Comparison of ENCODE assay signal across 8 mouse cellular contexts in genomic region chr11:119249011-119249410, GRCm38 (mm10). TPM values are rescaled to one million over a fixed set of nuclear protein-coding genes. Genes with fewer than 3 reads are reported as not detected.
DNase-seq lines count a peak whose midpoint lies in the region; ATAC-seq and TF ChIP-seq lines count a peak whose summit lies in the region.

No protein-coding gene starts in this region.

- H3K9me3 ChIP-seq in forebrain, postnatal 0 days (ENCODE audit: low read length): no peaks in the 10 kb centered on the region
- H3K9me3 ChIP-seq in intestine, embryonic 16.5 days (ENCODE audit: control insufficient read depth, low read length): no peaks in the 10 kb centered on the region
- no peaks in the 10 kb centered on the region for H3K9me3 ChIP-seq in liver, embryonic 14.5 days (ENCODE audit: control insufficient read depth, low read length)

- no peaks in the 10 kb centered on the region for H3K27me3 ChIP-seq in forebrain, postnatal 0 days (ENCODE audit: insufficient read depth, low read length)
- no peaks in the 10 kb centered on the region for H3K27me3 ChIP-seq in intestine, embryonic 16.5 days (replicated peaks; ENCODE audit: control insufficient read depth, insufficient read depth, low read length)
- no peaks in the 10 kb centered on the region for H3K27me3 ChIP-seq in liver, embryonic 14.5 days (ENCODE audit: control insufficient read depth, insufficient read depth, low read length)

- no peak overlapping the region for H3K27ac ChIP-seq in forebrain, postnatal 0 days (ENCODE audit: low read depth, low read length)
- H3K27ac ChIP-seq in intestine, embryonic 16.5 days (ENCODE audit: low read length): no peak overlapping the region
- H3K27ac ChIP-seq in liver, embryonic 14.5 days: no peak overlapping the region

- WGBS in forebrain, postnatal 0 days: 29% methylated on average over 6 of the region's 6 CpGs
- 29% methylated on average over 6 of the region's 6 CpGs for WGBS in intestine, embryonic 16.5 days
- WGBS in liver, embryonic 14.5 days (ENCODE audit: insufficient replicate concordance): 18% methylated on average over 6 of the region's 6 CpGs

- peak; percentile 75 for DNase-seq in CD4-positive, CD25-positive, alpha-beta regulatory T cell, adult 2 months (ENCODE audit: low read depth, low spot score)
- DNase-seq in 416B (ENCODE audit: low read depth): peak; percentile 86
- DNase-seq in c-Kit-positive CD71-positive TER-119-positive erythroid progenitor cells, embryonic 14.5 days (ENCODE audit: low spot score): peak; percentile 62
- DNase-seq in forebrain, postnatal 0 days: peak; percentile 64
- peak in 1 of 3 experiments; percentile 56 for DNase-seq in liver, embryonic 14.5 days (ENCODE audit: low read depth in 3 of 3, low spot score in 3 of 3)
- peak; percentile 91 for DNase-seq in retina, embryonic 14.5 days (ENCODE audit: low spot score)

- H3K9ac ChIP-seq in forebrain, postnatal 0 days: no peak overlapping the region
- H3K9ac ChIP-seq in intestine, embryonic 16.5 days (ENCODE audit: low read depth, low read length): no peak overlapping the region
- H3K9ac ChIP-seq in liver, embryonic 14.5 days (replicated peaks): no peak overlapping the region

- ATAC-seq in CD4-positive, CD25-positive, alpha-beta regulatory T cell, adult 4 months: no peak
- 0 out of 2 replicates have a peak, but pooled peaks have one; percentile 42 for ATAC-seq in forebrain, postnatal 0 days
- ATAC-seq in intestine, embryonic 16.5 days: peak; percentile 61
- ATAC-seq in liver, embryonic 14.5 days (ENCODE audit: insufficient read depth): peak; percentile 40; the same call in 1 of the 2 replicates

- no peaks in the 10 kb centered on the region; the same call in 1 of the 2 replicates for H3K36me3 ChIP-seq in forebrain, postnatal 0 days (ENCODE audit: insufficient read depth)
- H3K36me3 ChIP-seq in intestine, embryonic 16.5 days (ENCODE audit: control insufficient read depth, insufficient read depth, low read length): no peaks in the 10 kb centered on the region
- no peaks in the 10 kb centered on the region for H3K36me3 ChIP-seq in liver, embryonic 14.5 days (replicated peaks; ENCODE audit: control insufficient read depth, insufficient read depth, low read depth)

- TF ChIP-seq CTCF in forebrain, postnatal 0 days (IDR thresholded peaks at IDR 0.05; ENCODE audit: low read depth): peak; percentile 61
- TF ChIP-seq CTCF in liver, embryonic 14.5 days (IDR thresholded peaks at IDR 0.05; ENCODE audit: low read depth): peak; percentile 68

- no peak for TF ChIP-seq EP300 in liver, embryonic 14.5 days (IDR thresholded peaks at IDR 0.05; ENCODE audit: low read depth)

- H3K4me3 ChIP-seq in forebrain, postnatal 0 days (ENCODE audit: low read depth, low read length): no peak overlapping the region
- H3K4me3 ChIP-seq in intestine, embryonic 16.5 days (ENCODE audit: low read length): no peak overlapping the region
- no peak overlapping the region for H3K4me3 ChIP-seq in liver, embryonic 14.5 days (ENCODE audit: insufficient read depth in 1 of 2, low read depth in 2 of 2, low read length in 2 of 2)

- no peak overlapping the region for H3K4me2 ChIP-seq in forebrain, postnatal 0 days (ENCODE audit: low read depth)
- no peak overlapping the region for H3K4me2 ChIP-seq in intestine, embryonic 16.5 days (ENCODE audit: low read depth, low read length)
- no peak overlapping the region for H3K4me2 ChIP-seq in liver, embryonic 14.5 days (ENCODE audit: low read depth)

- 0 out of 2 replicates have a peak, but pooled peaks cover 7% of the 10 kb centered on the region for H3K4me1 ChIP-seq in forebrain, postnatal 0 days (ENCODE audit: insufficient read depth)
- H3K4me1 ChIP-seq in intestine, embryonic 16.5 days (ENCODE audit: control insufficient read depth, insufficient read depth, low read length): peaks cover 12% of the 10 kb centered on the region
- peaks cover 0 to 5% of the 10 kb centered on the region in 2 experiments; a peak in 1 of 4 replicates for H3K4me1 ChIP-seq in liver, embryonic 14.5 days (replicated peaks; ENCODE audit: control insufficient read depth in 2 of 2, insufficient read depth in 2 of 2, low read length in 1 of 2)

RNA-seq across cellular contexts. Expression of gene Gaa, which starts 18.7 kb away (rescaled TPM):
- 10 to 100 TPM; 11.5 to 27.8 TPM for polyA plus RNA-seq in CD4-positive, CD25-positive, alpha-beta regulatory T cell, adult 4 months (2017; shearing (Covaris generic))
- 97.3 and 135 TPM in 2 replicates for total RNA-seq in forebrain, postnatal 0 days (2014; rRNA removed)
- polyA plus RNA-seq in forebrain, postnatal 0 days (2015; fragmentation: Nextera tagmentation; extraction: Ambion mirVana): 79.8 and 109 TPM in 2 replicates
- 90.5 and 99.0 TPM in 2 replicates for polyA plus RNA-seq in intestine, embryonic 16.5 days (2015; fragmentation: Nextera tagmentation; extraction: Ambion mirVana)
- polyA plus RNA-seq in liver, embryonic 14.5 days (2012; rRNA removed): 14.7 and 18.8 TPM in 2 replicates
- 11.8 and 14.7 TPM in 2 replicates for polyA plus RNA-seq in liver, embryonic 14.5 days (2014; fragmentation: Nextera tagmentation; extraction: Ambion mirVana)

RNA-seq across cellular contexts. Expression of gene Ccdc40, which starts 20.6 kb away (rescaled TPM):
- 1 to 10 TPM; 2.9 to 3.6 TPM for polyA plus RNA-seq in CD4-positive, CD25-positive, alpha-beta regulatory T cell, adult 4 months (2017; shearing (Covaris generic))
- 10.5 and 14.6 TPM in 2 replicates for total RNA-seq in forebrain, postnatal 0 days (2014; rRNA removed)
- 7.2 and 11.8 TPM in 2 replicates for polyA plus RNA-seq in forebrain, postnatal 0 days (2015; fragmentation: Nextera tagmentation; extraction: Ambion mirVana)
- polyA plus RNA-seq in intestine, embryonic 16.5 days (2015; fragmentation: Nextera tagmentation; extraction: Ambion mirVana): 1.4 and 2.8 TPM in 2 replicates
- 0.42 and 0.59 TPM in 2 replicates for polyA plus RNA-seq in liver, embryonic 14.5 days (2012; rRNA removed)
- 0.29 and 0.42 TPM in 2 replicates for polyA plus RNA-seq in liver, embryonic 14.5 days (2014; fragmentation: Nextera tagmentation; extraction: Ambion mirVana)

RNA-seq across cellular contexts. Expression of gene Tbc1d16, which starts 20.7 kb away (rescaled TPM):
- 1 to 10 TPM in 1 of 2 experiments, under 1 TPM in 1; 0.72 to 1.0 TPM for polyA plus RNA-seq in CD4-positive, CD25-positive, alpha-beta regulatory T cell, adult 4 months (2017; shearing (Covaris generic))
- 133 and 153 TPM in 2 replicates for total RNA-seq in forebrain, postnatal 0 days (2014; rRNA removed)
- polyA plus RNA-seq in forebrain, postnatal 0 days (2015; fragmentation: Nextera tagmentation; extraction: Ambion mirVana): 41.2 and 60.4 TPM in 2 replicates
- polyA plus RNA-seq in intestine, embryonic 16.5 days (2015; fragmentation: Nextera tagmentation; extraction: Ambion mirVana): 11.0 and 12.7 TPM in 2 replicates
- 0.92 and 1.0 TPM in 2 replicates for polyA plus RNA-seq in liver, embryonic 14.5 days (2012; rRNA removed)
- polyA plus RNA-seq in liver, embryonic 14.5 days (2014; fragmentation: Nextera tagmentation; extraction: Ambion mirVana): 0.58 and 0.76 TPM in 2 replicates

RNA-seq across cellular contexts. Expression of gene Eif4a3, which starts 50.9 kb away (rescaled TPM):
- 100 to 1,000 TPM; 175 to 208 TPM for polyA plus RNA-seq in CD4-positive, CD25-positive, alpha-beta regulatory T cell, adult 4 months (2017; shearing (Covaris generic))
- 186 and 192 TPM in 2 replicates for total RNA-seq in forebrain, postnatal 0 days (2014; rRNA removed)
- 266 and 286 TPM in 2 replicates for polyA plus RNA-seq in forebrain, postnatal 0 days (2015; fragmentation: Nextera tagmentation; extraction: Ambion mirVana)
- 306 and 335 TPM in 2 replicates for polyA plus RNA-seq in intestine, embryonic 16.5 days (2015; fragmentation: Nextera tagmentation; extraction: Ambion mirVana)
- polyA plus RNA-seq in liver, embryonic 14.5 days (2012; rRNA removed): 67.7 and 95.8 TPM in 2 replicates
- 160 and 170 TPM in 2 replicates for polyA plus RNA-seq in liver, embryonic 14.5 days (2014; fragmentation: Nextera tagmentation; extraction: Ambion mirVana)

RNA-seq across cellular contexts. Expression of gene Card14, which starts 58.6 kb away (rescaled TPM):
- polyA plus RNA-seq in CD4-positive, CD25-positive, alpha-beta regulatory T cell, adult 4 months (2017; shearing (Covaris generic)): not detected
- total RNA-seq in forebrain, postnatal 0 days (2014; rRNA removed): 0.85 and 1.6 TPM in 2 replicates
- polyA plus RNA-seq in forebrain, postnatal 0 days (2015; fragmentation: Nextera tagmentation; extraction: Ambion mirVana): 0.28 and 0.34 TPM in 2 replicates
- 8.5 and 10.5 TPM in 2 replicates for polyA plus RNA-seq in intestine, embryonic 16.5 days (2015; fragmentation: Nextera tagmentation; extraction: Ambion mirVana)
- 0.17 and 0.21 TPM in 2 replicates for polyA plus RNA-seq in liver, embryonic 14.5 days (2012; rRNA removed)
- polyA plus RNA-seq in liver, embryonic 14.5 days (2014; fragmentation: Nextera tagmentation; extraction: Ambion mirVana): 0.18 and 0.23 TPM in 2 replicates
